Mouse (Mus musculus) limb, embryonic 15.5 days (tissue): ENCODE measurements around the gene 2610002M06Rik. TPM values are rescaled to one million over a fixed set of nuclear protein-coding genes. Genes with fewer than 3 reads are reported as not detected.

Experiments
- ATAC-seq: fragments of 200-750 bp; cut with Nextera tagmentation; 2 replicates; pipeline ENCODE4 v1.8.0; 2017; ENCODE audit warnings: low read depth, moderate TSS enrichment; ENCODE audit not compliant: insufficient number of reproducible peaks, low FRiP score, low TSS enrichment
- H3K27ac ChIP-seq: fragments of 300-500 bp; sonication (generic); 2 replicates; pipeline ENCODE4 v1.5.1; 2015; ENCODE audit warnings: moderate library complexity, mild to moderate bottlenecking, inconsistent platforms
- H3K27me3 ChIP-seq: fragments of 300-500 bp; sonication (generic); 2 replicates; pipeline ENCODE4 v1.6.1; 2015; ENCODE audit warnings: inconsistent platforms
- H3K36me3 ChIP-seq: fragments of 300-500 bp; sonication (generic); 2 replicates; pipeline ENCODE4 v1.6.1; 2015; ENCODE audit warnings: inconsistent platforms
- H3K4me1 ChIP-seq: fragments of 300-500 bp; sonication (generic); 2 replicates; pipeline ENCODE4 v1.6.1; 2015; ENCODE audit warnings: inconsistent platforms
- H3K4me2 ChIP-seq: fragments of 300-500 bp; sonication (generic); 2 replicates; pipeline ENCODE4 v1.6.1; 2015; ENCODE audit warnings: mild to moderate bottlenecking, inconsistent platforms
- H3K4me3 ChIP-seq: fragments of 300-500 bp; sonication (generic); 2 replicates; pipeline ENCODE4 v1.5.1; 2015; ENCODE audit warnings: mild to moderate bottlenecking, inconsistent platforms
- H3K9ac ChIP-seq: fragments of 300-500 bp; sonication (generic); 2 replicates; pipeline ENCODE4 v1.6.1; 2015; ENCODE audit warnings: inconsistent platforms
- H3K9me3 ChIP-seq: fragments of 300-500 bp; sonication (generic); 2 replicates; pipeline ENCODE4 v1.6.1; 2016; ENCODE audit warnings: inconsistent platforms
- WGBS: fragments of 180-500 bp; shearing (Covaris S2); methylation state at CpG from one replicate; pipeline ENCODE4 v1.1.7; 2015; 5-methylcytosine and 5-hydroxymethylcytosine counted together
- polyA plus RNA-seq: library from polyadenylated mRNA; unstranded; fragments of >200 nt; fragmentation: Nextera tagmentation; extraction: Ambion mirVana; gene quantifications from 2 replicates; pipeline ENCODE4 v1.2.1, GENCODE M21; 2015

Gene 2610002M06Rik
- polyA plus RNA-seq = 9.6 and 11.4 TPM in 2 replicates

DNA sequence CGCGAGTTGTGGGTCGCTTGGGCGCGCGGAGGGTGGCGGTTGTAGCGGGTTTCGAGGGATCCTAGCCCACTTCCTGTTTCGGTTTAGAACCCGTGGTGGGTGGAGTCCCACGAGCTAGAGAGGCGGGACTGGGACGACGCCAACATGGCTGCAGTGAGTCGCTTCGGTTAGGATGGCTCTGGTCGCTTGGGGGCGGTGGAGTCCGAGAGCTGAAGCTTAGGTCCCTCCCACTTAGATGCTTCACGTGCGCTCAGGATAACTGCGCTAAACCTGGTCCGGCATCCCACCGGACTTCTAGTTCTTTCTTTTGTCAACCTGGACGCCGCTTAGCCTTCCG is at the start of gene 2610002M06Rik:
Gene 2610002M06Rik (minus strand): TSS at position 117 of the 337 bp plus-strand sequence.
- 25% methylated on average over 28 of the region's 28 CpGs for WGBS
- H3K9ac ChIP-seq = peak within 1 kb of the TSS; percentile 51
- peak within 1 kb of the TSS; percentile 38; the same call in 1 of the 2 replicates for H3K27ac ChIP-seq
- no peaks in the 10 kb centered on the region for H3K9me3 ChIP-seq
- H3K4me2 ChIP-seq = peak within 1 kb of the TSS; percentile 48
- no peaks in the 10 kb centered on the region for H3K27me3 ChIP-seq
- no peaks in the 10 kb centered on the region for H3K36me3 ChIP-seq
- no peaks in the 10 kb centered on the region for H3K4me1 ChIP-seq
- peak; percentile 85 for ATAC-seq
- H3K4me3 ChIP-seq = peak within 1 kb of the TSS; percentile 54

DNA sequence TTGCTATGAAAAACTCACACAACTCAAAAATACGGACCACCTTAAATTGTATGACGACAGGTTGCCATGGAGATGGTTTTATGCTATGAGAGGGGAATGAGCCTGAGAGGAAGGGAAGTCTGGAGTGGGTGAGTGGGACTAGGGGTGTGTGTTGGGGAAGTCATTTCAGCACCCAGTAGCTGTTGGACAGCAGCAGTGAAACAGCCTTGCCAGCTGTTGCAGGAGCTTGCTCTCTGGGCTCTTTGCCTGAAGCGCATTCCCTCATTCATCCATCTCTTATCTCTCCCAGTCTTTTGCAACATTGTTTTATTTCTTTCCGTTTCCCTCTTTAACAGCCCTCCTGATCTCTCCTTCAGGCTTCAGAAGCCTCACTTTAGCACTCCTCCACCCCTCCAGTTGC is 42.0 kb upstream of the 2610002M06Rik start:
- Histone ChIP-seq H3K4me2 (no peak overlapping the region), H3K4me3 (no peak overlapping the region), H3K36me3 (no peaks in the 10 kb centered on the region), H3K9ac (no peak overlapping the region), H3K27me3 (no peaks in the 10 kb centered on the region), H3K9me3 (no peaks in the 10 kb centered on the region), H3K4me1 (no peaks in the 10 kb centered on the region), H3K27ac (no peak overlapping the region)
- ATAC-seq = no peak
- 25% methylated on average over 4 of the region's 4 CpGs for WGBS

DNA sequence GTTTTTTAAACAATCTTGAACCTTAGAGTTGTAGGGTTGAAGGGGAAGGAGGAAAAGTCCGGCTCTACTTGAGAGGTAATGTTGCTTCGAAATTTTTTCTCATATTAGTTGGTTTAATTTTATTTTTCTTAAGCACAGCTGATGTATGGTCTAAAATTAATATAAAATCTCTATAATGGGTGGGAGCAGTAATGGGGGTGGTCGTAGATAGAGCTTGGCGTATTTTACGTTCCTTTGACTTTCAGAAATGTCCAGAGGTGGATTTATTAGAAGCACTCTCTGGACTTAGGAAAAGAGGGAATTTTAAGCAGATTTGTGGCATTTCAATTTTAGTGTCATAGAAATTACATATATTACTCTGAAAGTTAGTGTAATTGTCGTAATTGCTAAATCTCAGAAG is 592 bp upstream of the 2610002M06Rik start:
- no peak for ATAC-seq
- no peaks in the 10 kb centered on the region for H3K4me1 ChIP-seq
- no peak overlapping the region for H3K27ac ChIP-seq
- H3K4me3 ChIP-seq = no peak overlapping the region
- H3K9me3 ChIP-seq = no peaks in the 10 kb centered on the region
- H3K4me2 ChIP-seq = peak overlapping the region; percentile 48; the same call in 1 of the 2 replicates
- H3K9ac ChIP-seq = no peak overlapping the region
- no peaks in the 10 kb centered on the region for H3K27me3 ChIP-seq
- no peaks in the 10 kb centered on the region for H3K36me3 ChIP-seq
- WGBS = 79% methylated on average over 6 of the region's 6 CpGs

DNA sequence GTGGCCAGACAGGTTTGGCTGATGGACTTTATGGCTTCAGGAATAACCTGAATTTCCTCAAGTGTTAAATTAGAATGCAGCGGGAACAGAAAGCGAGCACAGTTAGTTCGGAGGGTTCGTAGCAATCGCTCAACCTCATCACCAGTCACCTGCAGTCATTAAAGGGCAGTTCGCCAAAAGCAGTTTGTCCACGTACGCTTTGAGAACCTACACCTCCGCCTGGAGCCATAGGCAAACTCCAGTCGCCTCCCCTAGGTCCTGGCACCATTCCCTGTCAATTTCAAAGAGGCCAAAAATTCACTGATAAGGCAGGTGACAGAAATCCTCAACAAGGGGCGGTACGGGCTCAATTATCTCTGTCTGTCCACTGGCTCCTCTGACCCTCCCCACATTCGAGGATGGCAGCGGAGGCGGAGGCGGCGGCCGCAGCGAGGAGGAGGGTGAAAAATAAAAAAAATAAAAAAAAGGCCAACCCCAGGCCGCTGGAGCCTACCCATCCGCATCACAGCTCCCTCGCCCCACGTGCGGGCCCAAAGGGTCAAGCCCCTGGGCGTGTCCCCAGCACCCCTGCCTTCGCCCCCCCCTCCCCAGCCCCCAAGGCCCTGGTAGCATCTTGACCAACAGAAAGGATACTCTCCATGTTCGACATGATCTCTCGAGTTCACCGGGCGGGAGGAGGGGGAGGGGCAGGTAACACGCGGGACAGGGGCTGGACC is 474 bp downstream of the 2610002M06Rik start:
- Histone ChIP-seq H3K9ac (peak overlapping the region; percentile 51), H3K27me3 (no peaks in the 10 kb centered on the region), H3K27ac (peak overlapping the region; percentile 38; the same call in 1 of the 2 replicates), H3K4me2 (peak overlapping the region; percentile 48), H3K4me1 (no peaks in the 10 kb centered on the region), H3K36me3 (no peaks in the 10 kb centered on the region), H3K4me3 (peak overlapping the region; percentile 54), H3K9me3 (no peaks in the 10 kb centered on the region)
- ATAC-seq = no peak
- WGBS = 31% methylated on average over 31 of the region's 32 CpGs

DNA sequence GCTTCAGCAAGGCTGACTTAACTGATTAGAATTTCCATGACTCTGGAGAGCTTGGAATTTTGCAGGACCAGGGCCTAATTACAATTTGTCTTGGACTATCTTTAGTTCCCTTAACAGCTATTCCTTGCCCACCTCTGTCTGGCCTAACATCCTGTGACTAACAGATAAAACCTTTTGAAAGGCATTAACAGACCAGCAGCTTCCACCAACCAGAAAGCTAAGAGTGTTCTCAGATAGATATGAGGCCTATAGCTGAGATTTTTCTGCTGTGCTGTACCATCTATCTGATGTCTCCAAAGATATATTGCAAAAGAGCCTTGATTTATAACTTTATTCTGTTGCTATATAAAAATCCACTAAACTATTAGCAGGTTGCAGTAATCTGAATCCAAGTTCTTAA is 4.0 kb downstream of the 2610002M06Rik start:
- H3K27me3 ChIP-seq = no peaks in the 10 kb centered on the region
- H3K4me1 ChIP-seq = no peaks in the 10 kb centered on the region
- no peak overlapping the region for H3K27ac ChIP-seq
- H3K4me2 ChIP-seq = no peak overlapping the region
- no peak for ATAC-seq
- H3K4me3 ChIP-seq = no peak overlapping the region
- no peaks in the 10 kb centered on the region for H3K36me3 ChIP-seq
- no peaks in the 10 kb centered on the region for H3K9me3 ChIP-seq
- H3K9ac ChIP-seq = no peak overlapping the region

DNA sequence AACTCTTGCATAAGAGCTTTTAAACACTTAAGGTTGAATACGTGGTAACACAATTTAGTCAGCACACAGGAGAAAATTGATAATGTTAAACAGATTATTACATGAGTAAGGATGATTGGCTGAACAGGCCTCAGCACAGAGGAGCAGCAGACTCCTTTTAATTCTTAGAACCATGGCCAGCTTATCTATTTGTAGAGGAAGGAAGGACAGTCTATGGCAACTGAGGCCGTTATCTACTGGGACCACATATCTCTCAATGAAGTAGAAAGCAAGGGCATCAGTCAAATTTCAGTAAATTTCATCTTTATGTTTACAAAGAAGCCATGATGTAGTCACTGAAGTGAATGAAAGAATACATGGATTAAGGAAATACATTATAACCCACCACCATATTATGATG is 19.2 kb downstream of the 2610002M06Rik start:
- H3K36me3 ChIP-seq = no peaks in the 10 kb centered on the region
- H3K4me1 ChIP-seq = no peaks in the 10 kb centered on the region
- H3K27me3 ChIP-seq = no peaks in the 10 kb centered on the region
- H3K4me2 ChIP-seq = no peak overlapping the region
- ATAC-seq = no peak
- H3K9ac ChIP-seq = no peak overlapping the region
- no peak overlapping the region for H3K27ac ChIP-seq
- no peak overlapping the region for H3K4me3 ChIP-seq
- no peaks in the 10 kb centered on the region for H3K9me3 ChIP-seq
- WGBS = 88% methylated on average over 2 of the region's 2 CpGs

DNA sequence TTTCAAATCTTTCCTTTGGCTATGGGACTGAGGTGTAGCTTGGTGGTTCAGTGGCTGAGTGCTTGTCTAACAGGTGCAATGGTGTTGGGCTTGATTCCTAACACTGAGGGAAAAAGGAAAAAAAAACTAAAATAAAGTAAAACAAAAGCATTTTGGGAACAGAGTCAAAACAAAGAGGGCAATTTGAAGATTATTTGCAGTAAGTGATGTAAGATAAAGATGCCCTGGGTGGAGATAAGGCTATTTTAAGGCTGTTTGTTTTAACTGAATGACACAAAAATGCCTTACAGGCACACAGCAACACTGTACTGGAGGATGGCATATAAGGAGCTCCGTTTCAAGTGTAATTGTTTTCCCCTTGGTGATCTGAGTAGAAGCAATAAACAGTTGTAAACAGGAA is 20.3 kb downstream of the 2610002M06Rik start:
- Histone ChIP-seq H3K27ac (no peak overlapping the region), H3K4me1 (no peaks in the 10 kb centered on the region), H3K36me3 (no peaks in the 10 kb centered on the region), H3K27me3 (no peaks in the 10 kb centered on the region), H3K4me3 (no peak overlapping the region), H3K9ac (no peak overlapping the region), H3K4me2 (no peak overlapping the region), H3K9me3 (no peaks in the 10 kb centered on the region)
- 38% methylated on average over 1 of the region's 1 CpGs for WGBS
- ATAC-seq = no peak

DNA sequence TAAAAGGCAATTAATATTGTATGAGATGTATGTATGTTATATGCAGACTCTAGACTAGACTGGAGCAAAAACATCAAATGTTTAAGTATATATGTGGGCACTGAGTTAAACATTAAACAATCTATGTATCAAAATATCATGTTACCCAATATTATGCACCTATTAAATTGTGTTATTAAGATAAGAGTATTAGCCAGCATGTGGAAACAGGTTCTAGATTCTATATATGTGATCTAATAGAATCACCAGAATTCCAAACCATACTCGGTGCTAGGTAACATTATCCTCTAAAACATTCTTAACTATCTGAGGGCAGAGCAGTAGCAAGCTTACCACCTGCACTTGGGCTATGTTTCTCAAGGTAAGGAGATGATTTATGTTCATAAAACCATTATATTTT is 23.8 kb downstream of the 2610002M06Rik start, which contains the start of gene Tent5d:
Gene Tent5d (plus strand): TSS at position 301 of the 400 bp plus-strand sequence.
- WGBS = 82% methylated on average over 1 of the region's 1 CpGs
- Histone ChIP-seq H3K4me3 (no peak within 1 kb of the TSS), H3K4me1 (no peaks in the 10 kb centered on the region), H3K4me2 (no peak within 1 kb of the TSS), H3K27me3 (no peaks in the 10 kb centered on the region), H3K27ac (no peak within 1 kb of the TSS), H3K36me3 (no peaks in the 10 kb centered on the region), H3K9me3 (no peaks in the 10 kb centered on the region), H3K9ac (no peak within 1 kb of the TSS)
- ATAC-seq = no peak

DNA sequence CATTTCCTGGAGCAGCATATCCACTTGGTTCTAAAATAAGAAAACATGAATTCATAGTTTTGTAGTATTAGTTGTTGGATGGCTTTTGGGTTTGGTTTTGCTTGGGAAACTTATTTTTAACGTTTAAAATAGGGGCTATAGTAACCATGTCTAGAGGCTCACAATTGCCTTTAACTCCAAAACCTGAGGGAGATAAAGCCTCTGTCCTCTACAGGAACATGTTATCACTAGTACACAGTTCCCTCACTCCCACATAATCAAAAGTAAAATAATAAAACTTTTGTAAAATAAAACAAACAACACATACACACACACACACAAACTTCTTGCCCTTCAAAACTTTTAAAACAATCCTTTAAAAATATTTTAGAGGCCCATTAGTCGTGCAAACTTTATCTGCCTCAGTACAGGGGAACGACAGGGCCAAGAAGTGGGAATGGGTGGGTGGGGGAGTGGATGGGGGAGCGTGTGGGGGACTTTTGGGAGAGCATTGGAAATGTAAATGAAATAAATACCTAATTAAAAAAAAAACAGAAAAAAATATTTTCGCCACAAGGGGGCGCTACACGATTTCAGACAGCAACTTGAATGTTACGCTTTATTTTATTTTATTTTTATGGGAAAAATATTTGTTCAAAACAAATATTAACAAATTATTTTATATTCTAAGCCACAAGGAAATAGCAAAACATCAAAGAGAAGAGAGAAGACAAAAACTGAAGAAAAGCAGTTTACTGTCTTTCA is 25.2 kb downstream of the 2610002M06Rik start:
- no peak overlapping the region for H3K4me3 ChIP-seq

DNA sequence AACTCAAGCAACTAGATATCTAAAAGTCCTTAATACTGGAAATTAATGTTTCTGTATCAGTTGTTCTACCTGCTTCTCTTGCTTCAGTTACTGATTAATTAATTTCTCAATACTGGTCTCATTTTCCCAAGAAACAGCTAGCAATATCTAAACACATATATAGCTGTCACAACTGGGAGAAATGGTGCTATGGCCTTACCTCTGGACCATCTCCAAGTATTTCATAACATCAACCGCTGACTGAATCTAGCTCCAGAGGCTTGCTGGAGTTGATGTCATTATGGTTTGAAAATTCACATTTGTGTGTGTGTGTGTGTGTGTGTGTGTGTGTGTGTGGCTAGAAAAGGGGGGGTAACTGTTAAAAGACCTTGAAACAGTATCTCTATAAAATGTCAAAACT is 26.0 kb downstream of the 2610002M06Rik start:
- Histone ChIP-seq H3K36me3 (no peaks in the 10 kb centered on the region), H3K9me3 (no peaks in the 10 kb centered on the region), H3K4me1 (no peaks in the 10 kb centered on the region), H3K9ac (no peak overlapping the region), H3K4me2 (no peak overlapping the region), H3K27me3 (no peaks in the 10 kb centered on the region), H3K27ac (no peak overlapping the region), H3K4me3 (no peak overlapping the region)
- ATAC-seq = no peak
- 90% methylated on average over 1 of the region's 1 CpGs for WGBS

More for the DNA sequence above, 25.2 kb downstream of the 2610002M06Rik start:
- no peaks in the 10 kb centered on the region for H3K4me1 ChIP-seq
- 28% methylated on average over 8 of the region's 8 CpGs for WGBS
- ATAC-seq = no peak
- no peak overlapping the region for H3K4me2 ChIP-seq
- no peaks in the 10 kb centered on the region for H3K36me3 ChIP-seq
- no peak overlapping the region for H3K27ac ChIP-seq
- no peaks in the 10 kb centered on the region for H3K9me3 ChIP-seq
- no peaks in the 10 kb centered on the region for H3K27me3 ChIP-seq
- no peak overlapping the region for H3K9ac ChIP-seq

DNA sequence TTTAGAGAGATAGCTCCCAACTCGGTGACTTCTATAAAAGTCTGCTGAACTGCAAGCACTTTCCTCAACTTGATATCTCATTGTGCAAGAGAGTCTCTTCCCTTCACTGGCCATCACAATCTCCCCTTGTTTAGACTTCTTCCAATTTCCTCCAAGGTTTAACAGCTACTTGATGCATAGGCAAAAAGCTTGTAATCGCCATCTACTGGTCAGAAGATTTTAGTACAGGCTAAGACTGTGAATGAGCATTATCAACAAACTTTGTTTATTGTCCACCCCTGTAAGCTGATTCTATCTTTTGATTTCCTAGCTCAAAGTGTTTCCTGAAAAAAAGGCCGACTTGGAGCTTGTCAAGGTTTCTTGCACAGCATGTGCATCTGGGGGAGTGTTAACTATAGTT is 48.2 kb downstream of the 2610002M06Rik start:
- Histone ChIP-seq H3K4me2 (no peak overlapping the region), H3K27me3 (no peaks in the 10 kb centered on the region), H3K4me3 (no peak overlapping the region), H3K4me1 (no peaks in the 10 kb centered on the region), H3K36me3 (no peaks in the 10 kb centered on the region), H3K9me3 (no peaks in the 10 kb centered on the region), H3K27ac (no peak overlapping the region), H3K9ac (no peak overlapping the region)
- 22% methylated on average over 3 of the region's 3 CpGs for WGBS
- ATAC-seq = no peak
